Mouse (Mus musculus) T-helper 2 cell (primary cell): Measurements from ENCODE around the gene Olfr13.
"Not testable (repeated sequence)": the region's sequence is repeated elsewhere in the genome, so short reads cannot be mapped to it uniquely, and the experiment has no call there.

Experiments used
- in situ Hi-C: fragments of 300-600 bp; cut with MboI, MseI; formaldehyde crosslinking; loops from one replicate; pipeline ENCODE4 v1.15.1; 2025; ENCODE audit warnings: high pct_unique_total_duplicates

Gene Olfr13

DNA sequence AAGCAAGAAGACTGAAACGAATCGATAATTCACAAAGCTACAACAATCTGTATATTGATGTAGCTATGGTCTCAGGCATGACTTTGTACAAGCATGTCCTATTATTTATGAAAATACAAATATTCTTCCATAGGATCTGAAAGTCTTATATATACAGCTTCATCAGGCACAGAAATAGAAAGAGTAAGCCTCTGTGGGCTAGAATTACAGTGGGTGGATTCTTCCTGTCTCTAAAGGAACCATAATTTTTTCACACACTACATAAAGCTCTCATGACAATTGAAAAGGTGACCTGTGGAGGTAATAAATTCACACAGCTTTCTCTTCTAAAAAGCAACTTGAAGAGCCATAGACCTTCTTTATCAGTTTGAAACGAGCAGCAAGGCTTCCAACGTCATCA lies at the start of gene Olfr13:
Olfr13 (plus strand) TSS at position 301 of the 400 bp plus-strand sequence.
- in situ Hi-C loops = no loop called here

GRCm38 (mm10) chr6:43146267-43146666 lies 25.7 kb upstream of the Olfr13 start, which contains the start of gene Olfr237-ps1:
Gene Olfr237-ps1 (plus strand): TSS chr6:43146567.
- in situ Hi-C loops = not testable (repeated sequence)

- in situ Hi-C loops = no loop called here
These were observed 12.4 kb upstream of the Olfr13 start for GRCm38 (mm10) chr6:43159502-43159901.

- in situ Hi-C loops = no loop called here
These were observed 9.0 kb upstream of the Olfr13 start, which contains the start of gene Olfr437 for GRCm38 (mm10) chr6:43162982-43163381. Gene Olfr437 (plus strand): TSS chr6:43163282.

DNA sequence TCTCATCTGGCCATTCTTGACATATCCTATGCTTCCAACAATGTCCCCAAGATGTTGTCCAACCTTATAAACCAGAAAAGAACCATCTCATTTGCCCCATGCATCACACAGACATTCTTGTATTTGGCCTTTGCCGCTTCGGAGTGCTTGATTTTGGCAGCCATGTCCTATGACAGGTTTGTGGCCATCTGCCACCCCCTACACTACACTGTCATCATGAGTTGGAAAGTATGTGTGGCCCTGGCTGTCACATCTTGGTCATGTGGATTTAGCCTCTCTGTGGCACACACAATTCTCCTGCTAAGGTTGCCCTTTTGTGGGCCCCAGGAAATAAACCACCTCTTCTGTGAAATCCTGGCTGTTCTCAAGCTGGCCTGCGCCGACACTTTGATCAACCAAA lies 4.7 kb upstream of the Olfr13 start:
- in situ Hi-C loops = no loop called here

DNA sequence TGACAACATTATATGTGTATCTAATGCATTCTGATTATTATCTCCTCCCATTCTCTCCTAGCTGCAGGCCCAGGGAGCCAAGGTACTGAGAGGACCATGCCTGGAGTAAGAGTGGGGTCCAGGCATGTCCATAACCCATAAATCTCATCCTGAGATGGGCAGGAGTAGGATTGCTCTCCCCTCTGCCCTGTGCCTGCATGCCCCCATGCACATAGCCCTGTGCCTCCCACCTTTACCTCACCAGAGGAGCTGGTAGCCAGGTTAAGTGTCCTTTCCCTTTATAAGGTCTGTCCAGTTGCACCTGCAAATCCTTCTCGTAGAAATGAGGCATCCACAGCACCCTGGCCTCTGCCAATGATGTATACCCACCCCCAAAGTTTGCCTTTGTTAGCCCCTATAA lies 6.2 kb downstream of the Olfr13 start:
- in situ Hi-C loops = no loop called here

DNA sequence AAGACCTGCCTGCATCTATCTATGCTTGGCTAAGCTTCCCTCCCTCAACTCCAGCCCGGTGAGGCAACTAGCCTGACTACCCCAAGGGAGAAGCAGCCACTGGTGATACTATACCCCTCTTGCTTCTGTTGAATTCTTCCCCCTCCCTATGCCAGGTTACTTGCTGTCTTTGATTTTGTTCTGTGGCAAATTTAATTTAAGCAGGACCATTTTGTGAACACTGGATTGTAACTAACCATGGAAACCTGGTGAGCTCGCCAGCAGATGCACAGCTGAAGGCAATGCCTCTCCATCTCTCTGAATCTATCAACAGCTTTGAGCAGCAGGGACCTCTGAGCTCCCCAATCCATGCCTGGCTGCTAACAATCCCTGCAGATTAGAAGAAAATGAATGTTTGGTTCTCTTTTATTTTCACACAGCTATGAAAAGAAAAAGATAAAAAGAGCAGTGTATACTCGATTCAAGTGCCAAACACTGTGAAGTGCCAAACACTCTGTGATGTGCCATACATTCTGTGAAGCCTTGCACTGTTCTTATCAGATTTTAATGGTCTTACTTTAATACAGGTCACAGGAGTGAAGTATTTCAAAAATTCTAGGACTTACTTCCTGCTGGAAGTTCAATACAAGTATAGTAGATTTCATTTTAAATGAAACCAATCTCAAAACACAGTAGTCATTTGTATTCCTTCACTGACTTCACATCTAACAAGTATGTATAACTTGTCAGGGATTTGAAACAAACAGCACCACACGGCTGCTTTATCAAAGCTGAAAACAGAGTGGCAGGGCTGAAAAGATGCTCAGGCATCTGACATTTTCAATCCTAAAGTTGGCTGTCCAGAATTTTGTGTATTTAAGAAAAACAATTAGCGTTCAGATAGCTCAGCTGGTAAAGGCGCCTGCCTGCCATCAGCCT lies 6.9 kb downstream of the Olfr13 start:
- in situ Hi-C loops = no loop called here

DNA sequence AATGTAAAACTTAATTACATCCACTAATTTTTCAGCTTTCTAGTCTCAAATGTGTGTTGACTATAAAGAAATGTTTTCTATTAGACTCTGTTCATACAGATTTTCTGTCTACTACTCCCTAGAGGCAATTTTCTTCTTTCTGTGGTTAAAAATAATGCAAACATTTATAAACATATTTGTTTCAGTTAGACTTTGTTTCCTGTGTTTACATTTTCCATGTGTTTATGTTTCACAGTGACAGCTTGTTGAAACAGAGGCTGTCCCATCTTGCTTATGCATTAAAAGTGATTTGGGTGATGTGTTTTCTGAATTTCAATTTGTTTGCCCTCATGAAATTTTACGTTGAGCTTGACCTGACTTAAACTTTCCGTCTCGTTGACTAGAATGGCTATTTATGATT lies 19.0 kb downstream of the Olfr13 start:
- in situ Hi-C loops = no loop called here

DNA sequence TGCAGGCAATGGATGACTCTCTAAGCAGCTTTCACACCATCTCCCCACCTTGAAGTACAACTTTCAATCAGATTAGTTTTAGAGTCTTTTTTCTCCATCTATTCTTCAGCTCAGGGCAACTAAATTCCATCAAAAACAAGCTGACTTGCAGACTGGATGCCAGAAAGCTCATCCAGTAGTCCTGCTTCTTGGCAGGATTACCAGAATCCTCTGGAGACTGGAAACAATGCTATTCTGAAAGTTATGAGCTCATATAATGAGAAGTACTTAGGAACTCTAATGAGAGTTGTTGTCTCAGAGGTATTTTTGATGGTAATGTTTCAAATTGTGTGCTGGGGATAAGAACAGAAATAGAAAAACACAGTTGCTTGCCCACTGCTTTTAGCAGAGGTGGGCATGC lies 24.8 kb downstream of the Olfr13 start, which contains the start of gene Olfr435:
Olfr435 (plus strand) TSS at position 366 of the 400 bp plus-strand sequence.
- in situ Hi-C loops = no loop called here

DNA sequence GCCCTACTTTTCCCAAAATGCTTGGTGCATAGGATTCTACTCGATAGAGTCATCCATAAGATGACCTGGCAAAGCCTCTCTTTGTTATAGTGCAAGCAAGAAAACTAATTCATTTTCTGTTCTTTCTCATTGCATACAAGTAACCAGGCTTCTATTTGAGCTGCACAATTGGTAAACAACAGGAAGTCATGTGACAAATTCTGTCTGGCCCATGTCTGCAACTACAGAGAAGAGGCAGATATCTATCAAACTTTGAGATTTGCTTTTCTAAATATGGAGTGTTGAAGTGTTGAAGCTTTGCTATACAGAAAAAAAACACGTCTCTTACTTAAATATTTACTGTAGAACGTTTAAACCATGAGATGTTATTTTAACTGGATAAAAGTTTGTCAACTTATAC lies 26.2 kb downstream of the Olfr13 start:
- in situ Hi-C loops = no loop called here

DNA sequence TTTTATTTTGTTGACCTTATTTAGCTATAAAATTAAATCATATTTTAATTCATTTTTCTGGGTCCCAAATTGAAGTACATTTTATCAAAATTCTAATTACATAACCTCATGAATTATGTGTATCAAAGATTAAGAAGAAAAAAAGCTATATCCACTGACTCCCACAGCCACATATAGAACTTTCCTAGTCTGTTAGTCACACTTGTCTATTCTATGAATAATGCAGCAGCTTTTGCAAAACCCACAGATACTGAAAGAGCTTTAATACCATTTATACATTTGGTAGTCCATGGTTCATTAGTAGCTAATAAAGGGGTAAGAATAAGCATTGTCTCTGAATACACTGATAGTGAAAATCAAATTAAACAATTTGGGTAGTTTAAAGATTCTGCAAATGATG lies 30.8 kb downstream of the Olfr13 start:
- in situ Hi-C loops = no loop called here

DNA sequence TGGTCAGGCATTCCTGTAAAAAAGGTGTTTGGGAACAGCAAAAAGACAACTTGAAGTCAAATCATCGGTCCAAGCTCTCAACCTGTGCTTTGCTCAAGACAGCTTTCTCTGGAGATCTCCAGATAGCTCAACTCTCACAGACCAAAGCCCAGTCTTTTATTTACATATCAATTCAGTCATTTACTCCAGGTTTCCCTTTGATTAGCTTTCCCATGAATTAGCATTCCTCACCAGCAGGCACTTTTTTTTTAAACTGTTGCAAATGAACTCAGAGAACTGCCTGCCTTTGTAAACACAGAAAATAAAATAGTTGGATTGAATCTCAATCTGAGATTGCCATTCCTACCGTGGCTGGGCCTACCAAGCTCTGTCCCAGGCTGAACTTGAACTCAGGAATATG lies 33.4 kb downstream of the Olfr13 start:
- in situ Hi-C loops = no loop called here

- in situ Hi-C loops = not testable (repeated sequence)
These were observed 40.9 kb downstream of the Olfr13 start, which contains the start of gene Olfr434 for GRCm38 (mm10) chr6:43212873-43213272. Gene Olfr434 (plus strand): TSS chr6:43213021.
